Mouse (Mus musculus): Measurements from ENCODE around the gene Psen2.

DNA sequence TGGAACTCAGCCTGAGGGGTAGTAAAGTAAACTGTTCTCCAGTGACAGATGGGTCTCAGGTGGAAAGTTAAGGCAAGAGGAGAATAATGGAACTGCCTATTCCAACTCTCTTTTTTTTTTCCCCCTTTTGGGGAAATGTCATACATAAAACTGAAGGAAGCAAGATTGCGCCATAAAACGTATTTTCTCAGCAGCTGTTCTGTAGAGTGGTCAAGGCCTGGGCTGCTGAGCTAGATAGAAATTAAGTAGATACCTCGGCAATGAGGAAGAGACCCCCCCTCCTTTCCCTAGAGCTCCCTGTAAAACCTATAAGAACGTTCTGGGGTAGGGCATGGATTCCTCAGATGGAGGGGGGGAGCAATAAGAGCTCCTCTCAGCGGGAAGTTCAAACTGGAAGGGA lies 26.6 kb upstream of the Psen2 start:
- TF ChIP-seq CTCF (conservative IDR thresholded peaks at IDR 0.05 in 1 of 2, IDR thresholded peaks at IDR 0.05 in 1 of 2; ENCODE audit: low read depth in 2 of 2, low read length in 2 of 2) (no peak), ZNF384 (IDR thresholded peaks at IDR 0.05; ENCODE audit: low read depth, low read length) (no peak), MAFK (IDR thresholded peaks at IDR 0.05; ENCODE audit: insufficient replicate concordance, low read length) (no peak), USF1 (IDR thresholded peaks at IDR 0.05; ENCODE audit: low read depth, low read length) (no peak), GABPA (IDR thresholded peaks at IDR 0.05; ENCODE audit: insufficient replicate concordance, low read depth, low read length) (no peak), EP300 (IDR thresholded peaks at IDR 0.05; ENCODE audit: low read length) (no peak), TBP (conservative IDR thresholded peaks at IDR 0.05; ENCODE audit: low read depth, low read length) (no peak), TCF12 (IDR thresholded peaks at IDR 0.05; ENCODE audit: low read depth, low read length) (no peak), RCOR1 (conservative IDR thresholded peaks at IDR 0.05; ENCODE audit: low read depth, low read length) (no peak), E2F4 (IDR thresholded peaks at IDR 0.05; ENCODE audit: insufficient replicate concordance, low read depth, low read length) (no peak), POLR2A (IDR thresholded peaks at IDR 0.05; ENCODE audit: low read depth, low read length) (no peak), CHD1 (IDR thresholded peaks at IDR 0.05; ENCODE audit: low read depth, low read length) (no peak), HCFC1 (IDR thresholded peaks at IDR 0.05; ENCODE audit: low read depth, low read length) (no peak)

All from CH12.LX (cell line).